Comparison of ENCODE assay signal across 9 mouse cellular contexts in the genomic region with DNA sequence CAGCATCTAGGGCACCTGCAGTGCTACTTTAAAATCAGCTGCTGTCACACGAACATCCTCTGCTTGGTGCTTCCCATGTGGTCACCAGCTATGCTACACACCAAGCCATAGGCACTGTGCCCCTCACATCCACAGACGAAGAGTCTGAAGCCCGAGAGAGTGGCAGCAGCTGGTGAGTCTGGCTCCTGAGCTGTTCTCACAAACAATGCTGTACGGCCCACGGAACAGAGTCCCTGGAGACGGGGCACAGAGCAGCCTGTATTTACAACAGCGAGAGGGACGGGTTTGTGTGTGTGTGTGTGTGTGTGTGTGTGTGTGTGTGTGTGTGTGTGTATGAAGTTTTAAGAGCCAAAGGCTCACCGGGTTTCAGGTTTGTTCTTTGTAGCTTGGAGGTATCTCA. TPM values are rescaled to one million over a fixed set of nuclear protein-coding genes. Genes with fewer than 3 reads are reported as not detected.
DNase-seq lines count a peak whose midpoint lies in the region; ATAC-seq and TF ChIP-seq lines count a peak whose summit lies in the region.
"Had no signal": no experiment of that assay in that cellular context is flagged by ENCODE, and none has a peak within 500 bp of the region (broad histone marks: within the 10 kb centered on the region; RNA-seq: fewer than 3 reads in every experiment).

No protein-coding gene starts in this region.

- no peak overlapping the region for H3K4me3 ChIP-seq in layer of hippocampus, adult 2 months
- H3K4me3 ChIP-seq: myocyte had no signal

- no peak for TF ChIP-seq CTCF in brain, embryonic 14.5 days (IDR thresholded peaks at IDR 0.05; ENCODE audit: borderline replicate concordance, extremely low read depth, insufficient read depth, insufficient read length)
- no peak for TF ChIP-seq CTCF in layer of hippocampus, adult 2 months (conservative IDR thresholded peaks at IDR 0.05)

- no peak for TF ChIP-seq POLR2A in brain, embryonic 14.5 days (IDR thresholded peaks at IDR 0.05; ENCODE audit: borderline replicate concordance, extremely low read depth, insufficient read depth, insufficient read length, poor library complexity, severe bottlenecking)

- DNase-seq in CD4-positive helper T cell, adult 2 months (ENCODE audit: low read depth, low spot score): peak; percentile 15
- peak; percentile 93 for DNase-seq in brain, embryonic 14.5 days (ENCODE audit: low read depth)
- peak; percentile 27 to 64 for DNase-seq in layer of hippocampus, adult 2 months (ENCODE audit: low spot score in 2 of 2)
- no peak for DNase-seq in kidney, adult 18-20 months
- DNase-seq in urinary bladder, postnatal 25 days (ENCODE audit: low spot score): no peak
- no peak for DNase-seq in adrenal gland, postnatal 25 days

- peak; percentile 49; the same call in 1 of the 2 replicates for ATAC-seq in neutrophil, adult 5-6 weeks (ENCODE audit: extremely low read depth, insufficient number of reproducible peaks, low FRiP score, poor library complexity, severe bottlenecking)
- no peak for ATAC-seq in inflammation-experienced regulatory T-cells, adult 6 months

- no peak overlapping the region for H3K27ac ChIP-seq in layer of hippocampus, adult 2 months

RNA-seq across cellular contexts. Expression of a gene that starts 50.7 kb away (rescaled TPM):
- 36.3 and 52.1 TPM in 2 replicates for polyA plus RNA-seq in brain, embryonic 14.5 days (2012; rRNA removed)
- total RNA-seq in layer of hippocampus, adult 2 months (2021): 10 to 100 TPM; 70.9 to 80.5 TPM
- 571 and 654 TPM in 2 replicates for total RNA-seq in neutrophil, adult 5-6 weeks (2017)
- 10 to 100 TPM; 24.6 to 48.2 (median 34.1) TPM for polyA plus RNA-seq in inflammation-experienced regulatory T-cells, adult 6 months (2017; shearing (Covaris generic))
- 29.6 and 35.5 TPM in 2 replicates for total RNA-seq in adrenal gland, postnatal 25 days (2021)

Comparison
In these comparisons a context has a peak if more than half of its experiments do, and no peak if none do; other contexts are left out.
1. DNase-seq: peak in CD4-positive helper T cell, adult 2 months (single experiment), brain, embryonic 14.5 days (single experiment) and layer of hippocampus, adult 2 months (2 of 2); none in kidney, adult 18-20 months (single experiment), urinary bladder, postnatal 25 days (single experiment) and adrenal gland, postnatal 25 days (single experiment).